Mouse (Mus musculus): ENCODE measurements around the gene Hs2st1. TPM values are rescaled to one million over a fixed set of nuclear protein-coding genes. Genes with fewer than 3 reads are reported as not detected.

Gene Hs2st1
- total RNA-seq, 2 experiments from 2014 or later = 15.9 to 19.2 TPM

GRCm38 (mm10) chr3:144551416-144551815 lies 18.6 kb downstream of the Hs2st1 start:
- DNase-seq = no peak

- DNase-seq = no peak
Measured at GRCm38 (mm10) chr3:144550659-144551058, 19.3 kb downstream of the Hs2st1 start.

GRCm38 (mm10) chr3:144550036-144550435 lies 19.9 kb downstream of the Hs2st1 start:
- DNase-seq = no peak

GRCm38 (mm10) chr3:144548186-144548845 lies 21.7 kb downstream of the Hs2st1 start:
- no peak for DNase-seq

GRCm38 (mm10) chr3:144546490-144546889 lies 23.5 kb downstream of the Hs2st1 start:
- DNase-seq = no peak

GRCm38 (mm10) chr3:144545832-144546231 lies 24.1 kb downstream of the Hs2st1 start:
- no peak for DNase-seq

- no peak for DNase-seq
Measured at GRCm38 (mm10) chr3:144545152-144545551, 24.8 kb downstream of the Hs2st1 start.

- DNase-seq = no peak
Measured at GRCm38 (mm10) chr3:144541906-144542438, 28.0 kb downstream of the Hs2st1 start.

- no peak for DNase-seq
Measured at GRCm38 (mm10) chr3:144540805-144541204, 29.2 kb downstream of the Hs2st1 start.

- no peak for DNase-seq
Measured at GRCm38 (mm10) chr3:144539051-144539450, 30.9 kb downstream of the Hs2st1 start.

- no peak for DNase-seq
Measured at GRCm38 (mm10) chr3:144537078-144537855, 32.7 kb downstream of the Hs2st1 start.

- no peak for DNase-seq
Measured at GRCm38 (mm10) chr3:144535056-144535455, 34.9 kb downstream of the Hs2st1 start.

- no peak for DNase-seq
Measured at GRCm38 (mm10) chr3:144531023-144531422, 39.0 kb downstream of the Hs2st1 start.

GRCm38 (mm10) chr3:144527918-144528317 lies 42.1 kb downstream of the Hs2st1 start:
- no peak for DNase-seq

GRCm38 (mm10) chr3:144519581-144520272 lies 50.3 kb downstream of the Hs2st1 start:
- DNase-seq = no peak

- no peak for DNase-seq
Measured at GRCm38 (mm10) chr3:144518917-144519316, 51.1 kb downstream of the Hs2st1 start.

- peak; percentile 24 to 52 for DNase-seq
Measured at GRCm38 (mm10) chr3:144515286-144515685, 54.7 kb downstream of the Hs2st1 start.

- no peak for DNase-seq
Measured at GRCm38 (mm10) chr3:144514122-144514505, 55.9 kb downstream of the Hs2st1 start.

- DNase-seq = no peak
Measured at GRCm38 (mm10) chr3:144513169-144514121, 56.5 kb downstream of the Hs2st1 start.

- no peak for DNase-seq
Measured at GRCm38 (mm10) chr3:144510724-144511123, 59.3 kb downstream of the Hs2st1 start.

- DNase-seq = no peak
Measured at GRCm38 (mm10) chr3:144508342-144508741, 61.6 kb downstream of the Hs2st1 start.

GRCm38 (mm10) chr3:144507885-144508284 lies 62.1 kb downstream of the Hs2st1 start:
- DNase-seq = no peak

Measured in adrenal gland, postnatal 36 days (tissue).